Mouse (Mus musculus) heart, postnatal 4 days (tissue): ENCODE data around the gene Gpr139. TPM values are rescaled to one million over a fixed set of nuclear protein-coding genes. Genes with fewer than 3 reads are reported as not detected.
A peak's percentile ranks its signal among the peaks of the same experiment; 100 is the strongest.

Source experiments
- DNase-seq: peaks from one replicate; pipeline ENCODE4 v3.0.0; 2021
- total RNA-seq, 2 experiments: library from RNA; stranded (reverse); gene quantifications; 2 replicates each; pipeline ENCODE4 v1.2.3; 2021

Gpr139 gene
- not detected for total RNA-seq

- DNase-seq, result no peak
Measured at GRCm38 (mm10) chr7:119184341-119185143, at the start of gene Gpr139. Gene Gpr139, minus strand, starts transcription at chr7:119184603.

GRCm38 (mm10) chr7:119230971-119231370, 46.6 kb upstream of the Gpr139 start:
- DNase-seq, result no peak

GRCm38 (mm10) chr7:119222706-119223105, 38.3 kb upstream of the Gpr139 start:
- no peak for DNase-seq

GRCm38 (mm10) chr7:119219121-119219520, 34.7 kb upstream of the Gpr139 start:
- no peak for DNase-seq

GRCm38 (mm10) chr7:119207251-119207650, 22.8 kb upstream of the Gpr139 start:
- DNase-seq, result no peak

GRCm38 (mm10) chr7:119186374-119186773, 2.0 kb upstream of the Gpr139 start:
- peak; percentile 25 for DNase-seq

- DNase-seq, result no peak
Measured at GRCm38 (mm10) chr7:119185181-119185940, 958 bp upstream of the Gpr139 start.

- no peak for DNase-seq
Measured at GRCm38 (mm10) chr7:119181053-119181452, 3.4 kb downstream of the Gpr139 start.

GRCm38 (mm10) chr7:119160015-119160414, 24.4 kb downstream of the Gpr139 start:
- no peak for DNase-seq

GRCm38 (mm10) chr7:119111771-119112170, 72.6 kb downstream of the Gpr139 start:
- DNase-seq, result peak; percentile 50

- DNase-seq, result no peak
Measured at GRCm38 (mm10) chr7:119105878-119106277, 78.5 kb downstream of the Gpr139 start.

- DNase-seq, result no peak
Measured at GRCm38 (mm10) chr7:119096583-119096982, 87.8 kb downstream of the Gpr139 start.

Other genes starting within 250 kb of the Gpr139 start
- gene Gprc5b, start 189.4 kb downstream of the Gpr139 start, total RNA-seq, result 10 to 100 TPM; 18.3 to 21.0 TPM